Mouse (Mus musculus) liver, embryonic 13.5 days (tissue): ENCODE measurements around the gene Plac8. TPM values are rescaled to one million over a fixed set of nuclear protein-coding genes. Genes with fewer than 3 reads are reported as not detected.
A peak's percentile ranks its signal among the peaks of the same experiment; 100 is the strongest.

ENCODE experiments used
- ATAC-seq: fragments of 200-750 bp; cut with Nextera tagmentation; 2 replicates; pipeline ENCODE4 v1.8.0; 2017; ENCODE audit warnings: low read depth, mild to moderate bottlenecking, moderate number of reproducible peaks, moderate library complexity
- DNase-seq: peaks from one replicate; pipeline ENCODE4 v3.0.0; 2022
- H3K27ac ChIP-seq: fragments of 300-500 bp; sonication (generic); 2 replicates; pipeline ENCODE4 v1.5.1; 2015; ENCODE audit warnings: moderate library complexity, mild to moderate bottlenecking, inconsistent platforms
- H3K27me3 ChIP-seq: fragments of 300-500 bp; sonication (generic); 2 replicates; pipeline ENCODE4 v1.6.1; 2015; ENCODE audit warnings: mild to moderate bottlenecking, inconsistent platforms
- H3K36me3 ChIP-seq: fragments of 300-500 bp; sonication (generic); 2 replicates; pipeline ENCODE4 v1.6.1; 2015; ENCODE audit warnings: mild to moderate bottlenecking, inconsistent platforms
- H3K4me1 ChIP-seq: fragments of 300-500 bp; sonication (generic); replicated peaks from 2 replicates; pipeline ENCODE4 v1.6.1; 2015; ENCODE audit warnings: inconsistent platforms
- H3K4me2 ChIP-seq: fragments of 300-500 bp; sonication (generic); 2 replicates; pipeline ENCODE4 v1.6.1; 2015; ENCODE audit warnings: inconsistent platforms, mild to moderate bottlenecking, moderate library complexity
- H3K4me3 ChIP-seq: fragments of 300-500 bp; sonication (generic); replicated peaks from 2 replicates; pipeline ENCODE4 v1.5.1; 2015; ENCODE audit warnings: mild to moderate bottlenecking, inconsistent platforms
- H3K9ac ChIP-seq: fragments of 300-500 bp; sonication (generic); 2 replicates; pipeline ENCODE4 v1.6.1; 2015; ENCODE audit warnings: mild to moderate bottlenecking, inconsistent platforms
- H3K9me3 ChIP-seq: fragments of 300-500 bp; sonication (generic); replicated peaks from 2 replicates; pipeline ENCODE4 v1.6.1; 2016; ENCODE audit warnings: inconsistent platforms
- WGBS: fragments of 180-500 bp; shearing (Covaris S2); methylation state at CpG from one replicate; pipeline ENCODE4 v1.1.7; 2015; ENCODE audit not compliant: insufficient replicate concordance; 5-methylcytosine and 5-hydroxymethylcytosine counted together
- polyA plus RNA-seq: library from polyadenylated mRNA; unstranded; fragments of >200 nt; fragmentation: Nextera tagmentation; extraction: Ambion mirVana; gene quantifications from 2 replicates; pipeline ENCODE4 v1.2.1, GENCODE M21; 2015

Gene Plac8
- polyA plus RNA-seq, 1 experiment from 2014 or later, result 58.7 TPM

DNA sequence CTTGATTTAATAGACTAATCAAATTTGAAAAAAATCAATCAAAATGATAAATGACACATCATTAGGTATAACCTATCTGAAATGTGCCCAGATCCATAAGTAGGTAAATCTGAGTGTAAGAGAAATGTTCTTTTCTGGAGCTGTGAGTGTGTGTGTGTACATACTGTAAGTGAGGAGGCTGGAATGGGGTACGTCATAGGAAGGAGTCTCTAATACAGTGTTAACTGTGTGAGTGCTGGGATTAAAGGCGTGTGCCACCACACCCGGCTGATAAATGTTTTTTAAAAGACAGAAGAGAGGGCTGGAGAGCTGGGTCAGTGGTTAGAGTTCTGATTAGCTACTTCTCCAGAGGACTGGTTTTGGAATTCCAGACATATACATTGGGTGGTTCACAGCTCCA is 46.4 kb downstream of the Plac8 start:
- no peak for ATAC-seq
- DNase-seq, result no peak
- Histone ChIP-seq H3K27ac (no peak overlapping the region), H3K4me3 (no peak overlapping the region), H3K9me3 (no peaks in the 10 kb centered on the region), H3K9ac (no peak overlapping the region), H3K36me3 (peaks cover 41% of the 10 kb centered on the region), H3K4me1 (peaks cover 22% of the 10 kb centered on the region), H3K27me3 (no peaks in the 10 kb centered on the region), H3K4me2 (no peak overlapping the region)
- WGBS, result 29% methylated on average over 3 of the region's 3 CpGs

DNA sequence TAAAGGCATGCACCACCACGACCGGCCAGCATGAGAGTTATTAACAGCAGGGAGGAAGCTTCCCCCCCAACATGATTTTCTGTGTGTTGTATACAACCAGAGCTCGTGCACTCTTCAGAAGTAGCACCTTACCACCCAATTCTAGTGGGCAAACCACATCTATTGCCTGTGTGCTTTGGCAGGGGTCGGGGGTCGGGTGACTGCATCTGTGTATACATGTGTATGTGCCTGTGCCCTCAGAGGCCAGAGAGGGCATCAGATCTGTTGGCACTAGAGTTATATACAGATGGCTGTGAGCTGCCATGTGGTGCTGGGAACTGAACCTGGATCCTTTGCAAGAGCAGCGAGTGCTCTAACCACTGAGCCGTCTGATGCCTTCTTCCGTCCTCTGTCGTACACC is 47.1 kb downstream of the Plac8 start:
- DNase-seq (no peak), ATAC-seq (no peak)
- Histone ChIP-seq H3K4me2 (no peak overlapping the region), H3K9ac (no peak overlapping the region), H3K4me1 (peaks cover 29% of the 10 kb centered on the region), H3K4me3 (no peak overlapping the region), H3K27me3 (no peaks in the 10 kb centered on the region), H3K36me3 (peaks cover 36% of the 10 kb centered on the region), H3K27ac (no peak overlapping the region), H3K9me3 (no peaks in the 10 kb centered on the region)
- WGBS, result 85% methylated on average over 9 of the region's 9 CpGs

DNA sequence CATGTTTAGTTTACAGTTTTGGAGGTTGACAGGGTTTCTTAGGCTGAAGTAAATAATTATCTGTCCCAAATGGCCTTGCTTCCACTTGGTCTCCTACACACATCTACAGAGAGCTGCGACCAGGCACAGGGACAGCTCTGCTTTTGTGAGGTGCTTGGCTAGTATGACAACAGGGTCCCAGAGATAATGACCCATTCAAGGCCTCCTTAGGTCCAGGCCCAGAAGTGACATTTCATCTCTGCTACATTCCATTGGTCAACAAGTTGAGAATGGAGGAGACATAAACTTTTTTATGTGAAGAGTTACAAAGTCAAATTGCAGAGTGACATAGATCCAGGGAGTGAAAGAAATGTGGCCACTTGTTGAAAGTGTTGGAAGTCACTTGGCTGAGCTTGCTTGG is 48.7 kb downstream of the Plac8 start:
- no peaks in the 10 kb centered on the region for H3K27me3 ChIP-seq
- ATAC-seq (no peak), DNase-seq (no peak)
- WGBS, result 56% methylated on average over 1 of the region's 1 CpGs
- peaks cover 21% of the 10 kb centered on the region for H3K36me3 ChIP-seq
- no peak overlapping the region for H3K4me3 ChIP-seq
- H3K27ac ChIP-seq, result no peak overlapping the region
- H3K4me2 ChIP-seq, result no peak overlapping the region
- no peak overlapping the region for H3K9ac ChIP-seq
- no peaks in the 10 kb centered on the region for H3K9me3 ChIP-seq
- H3K4me1 ChIP-seq, result peaks cover 38% of the 10 kb centered on the region

DNA sequence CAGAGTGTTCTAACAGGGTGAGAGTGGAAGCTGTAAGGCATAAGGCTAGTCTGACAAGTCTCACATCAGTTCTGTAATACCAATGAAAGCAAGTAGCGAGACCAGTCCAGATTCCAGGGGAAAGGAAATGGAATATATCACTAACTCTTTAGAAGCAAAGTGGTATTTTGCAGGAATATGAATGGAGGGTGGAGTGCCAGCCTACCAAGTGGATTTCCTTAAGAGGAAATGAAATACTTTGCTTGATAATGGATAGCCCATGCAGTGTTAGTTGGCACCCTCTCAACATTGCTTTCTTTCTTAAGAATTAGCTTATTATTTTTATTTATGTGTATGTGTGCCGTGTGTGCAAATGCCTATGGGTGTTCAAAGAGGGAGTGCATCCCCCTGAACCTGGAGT is 51.8 kb downstream of the Plac8 start:
- no peak for ATAC-seq
- Histone ChIP-seq H3K4me3 (peak overlapping the region; percentile 10; the same call in 1 of the 2 replicates), H3K9ac (peak overlapping the region; percentile 42; the same call in 1 of the 2 replicates), H3K27ac (no peak overlapping the region), H3K4me1 (peaks cover 38% of the 10 kb centered on the region), H3K9me3 (no peaks in the 10 kb centered on the region), H3K27me3 (peaks cover 9% of the 10 kb centered on the region; the same call in 1 of the 2 replicates), H3K36me3 (peaks cover 15% of the 10 kb centered on the region), H3K4me2 (peak overlapping the region; percentile 47)
- no peak for DNase-seq
- whole genome bisulfite sequencing, result 86% methylated on average over 2 of the region's 2 CpGs

DNA sequence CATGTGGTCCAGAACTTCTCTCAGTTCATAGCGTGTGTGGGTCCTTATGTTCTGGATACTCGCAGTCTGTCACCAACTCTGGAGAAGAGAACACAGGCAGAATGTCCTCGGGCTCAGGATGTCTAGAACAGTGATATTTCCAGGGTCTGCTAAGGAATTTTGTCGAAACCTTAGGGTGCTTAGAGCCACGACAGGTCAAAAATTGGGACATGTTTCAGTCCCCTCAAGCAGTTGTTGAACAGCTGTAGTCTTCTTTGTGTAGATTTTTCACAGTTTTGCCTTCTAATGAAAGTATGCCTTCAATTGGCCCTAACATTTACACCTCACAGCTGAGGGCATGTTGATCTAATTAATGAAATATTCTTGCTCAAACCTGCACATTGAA is 53.0 kb downstream of the Plac8 start:
- Histone ChIP-seq H3K27ac (peak overlapping the region; percentile 69), H3K4me2 (peak overlapping the region; percentile 84), H3K4me1 (peaks cover 34% of the 10 kb centered on the region), H3K27me3 (peaks cover 18% of the 10 kb centered on the region), H3K9ac (peak overlapping the region; percentile 85), H3K36me3 (peaks cover 11% of the 10 kb centered on the region), H3K4me3 (peak overlapping the region; percentile 78), H3K9me3 (no peaks in the 10 kb centered on the region)
- WGBS, result 3% methylated on average over 5 of the region's 5 CpGs
- DNase-seq, result no peak
- ATAC-seq, result no peak

DNA sequence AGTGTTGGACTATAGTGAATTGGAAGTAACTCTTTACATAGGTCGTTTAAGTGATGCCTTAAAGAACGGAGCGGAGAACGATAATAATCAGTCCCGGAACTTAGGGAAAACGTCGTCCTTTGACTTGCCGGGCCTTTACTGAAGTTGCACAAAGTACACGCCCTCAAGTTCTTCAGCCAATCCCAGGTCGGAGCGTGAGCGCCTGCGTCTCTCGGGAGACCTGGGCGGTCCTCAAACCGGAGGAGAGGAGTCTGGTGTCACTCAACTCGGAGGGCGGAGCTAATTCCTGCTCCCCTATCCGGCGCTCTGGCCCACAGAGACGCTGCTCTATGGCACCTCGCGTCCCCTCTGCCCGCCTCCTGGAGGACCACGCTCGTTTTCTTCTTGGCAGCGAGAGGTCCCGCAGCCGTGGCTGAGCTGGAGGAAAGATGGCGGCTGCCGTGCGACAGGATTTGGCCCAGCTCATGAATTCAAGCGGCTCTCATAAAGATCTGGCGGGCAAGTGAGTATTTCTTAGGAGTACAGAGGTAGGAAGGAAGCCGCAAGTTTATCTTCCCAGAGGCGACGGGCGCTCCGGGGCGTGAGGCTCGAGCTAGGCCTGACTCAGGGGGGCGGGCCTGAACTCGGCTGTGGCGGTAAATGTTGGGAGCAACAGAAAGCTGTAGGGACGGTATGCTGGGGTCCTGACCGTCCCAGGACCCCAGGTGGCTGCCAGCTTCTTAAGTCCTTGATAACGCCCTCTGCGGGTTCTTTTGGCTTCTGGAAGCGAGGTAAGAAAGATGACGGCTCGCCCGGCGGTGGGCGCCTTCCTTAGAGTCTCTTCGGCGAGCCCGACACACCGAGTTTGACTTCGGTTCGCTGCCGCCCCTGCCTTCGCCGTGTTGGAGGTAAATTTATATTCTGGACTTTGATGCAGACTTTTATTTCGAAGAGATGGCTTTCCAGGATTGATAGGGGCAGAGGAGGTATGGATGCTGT is 53.7 kb downstream of the Plac8 start, which contains the start of gene Cops4:
Gene Cops4, plus strand, starts transcription at position 261 of the 978 bp plus-strand sequence.
- Histone ChIP-seq H3K4me2 (peak within 1 kb of the TSS; percentile 84), H3K9me3 (no peaks in the 10 kb centered on the region), H3K36me3 (peaks cover 11% of the 10 kb centered on the region), H3K27me3 (peaks cover 20% of the 10 kb centered on the region), H3K9ac (peak within 1 kb of the TSS; percentile 85), H3K27ac (peak within 1 kb of the TSS; percentile 69), H3K4me1 (peaks cover 33% of the 10 kb centered on the region), H3K4me3 (peak within 1 kb of the TSS; percentile 78)
- under 1% methylated on average over 64 of the region's 64 CpGs for WGBS
- ATAC-seq (peak; percentile 100), DNase-seq (peak; percentile 98)

DNA sequence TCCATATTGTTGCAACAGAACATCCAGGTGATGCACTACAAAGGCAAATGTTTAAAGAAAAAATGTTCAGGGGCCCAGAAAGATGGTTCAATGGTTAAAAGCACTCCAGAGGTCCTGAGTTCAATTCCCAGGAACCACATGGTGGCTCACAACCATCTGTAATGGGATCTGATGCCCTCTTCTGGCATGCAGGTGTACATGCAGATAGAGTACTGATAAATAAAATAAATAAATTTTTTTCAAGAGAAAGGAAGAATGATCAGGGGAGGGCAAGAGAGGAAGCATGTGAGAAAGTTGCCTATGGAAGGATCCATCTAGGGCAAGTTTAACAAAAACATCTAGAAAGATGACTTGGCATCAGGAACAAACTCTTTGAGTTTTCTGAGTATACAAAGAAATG is 59.5 kb downstream of the Plac8 start:
- Histone ChIP-seq H3K4me3 (no peak overlapping the region), H3K4me1 (peaks cover 10% of the 10 kb centered on the region; the same call in 1 of the 2 replicates), H3K27me3 (peaks cover 20% of the 10 kb centered on the region), H3K9me3 (no peaks in the 10 kb centered on the region), H3K27ac (no peak overlapping the region), H3K4me2 (no peak overlapping the region), H3K36me3 (no peaks in the 10 kb centered on the region), H3K9ac (no peak overlapping the region)
- ATAC-seq (no peak), DNase-seq (no peak)

DNA sequence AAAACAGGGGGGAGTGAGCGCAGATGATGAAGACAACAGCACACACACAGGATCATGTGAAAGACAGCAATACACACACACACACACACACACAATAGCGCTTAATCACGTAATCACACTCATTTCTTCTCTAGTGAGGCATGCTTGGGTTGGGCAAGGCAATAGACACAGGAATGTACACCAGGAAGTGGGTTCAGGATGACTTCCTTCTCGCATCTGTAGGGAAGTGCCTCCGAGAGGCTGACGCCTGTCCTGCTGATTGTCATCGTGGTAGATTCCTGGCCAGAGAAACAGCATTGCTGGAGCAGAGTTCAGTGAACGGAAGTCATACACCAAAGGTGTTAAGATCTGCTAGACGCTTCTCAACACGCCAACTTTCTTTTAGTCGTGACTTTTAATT is 62.8 kb downstream of the Plac8 start:
- DNase-seq (no peak), ATAC-seq (no peak)
- Histone ChIP-seq H3K27ac (no peak overlapping the region), H3K4me3 (no peak overlapping the region), H3K9ac (no peak overlapping the region), H3K4me2 (no peak overlapping the region), H3K36me3 (no peaks in the 10 kb centered on the region), H3K9me3 (no peaks in the 10 kb centered on the region), H3K4me1 (0 out of 2 replicates have a peak, but pooled peaks cover 8% of the 10 kb centered on the region), H3K27me3 (peaks cover 5% of the 10 kb centered on the region)
- 24% methylated on average over 11 of the region's 11 CpGs for WGBS

Other genes with a start within 250 kb of the Plac8 start
- 49.7 and 60.4 TPM in 2 replicates for gene Sec31a, start 156.0 kb downstream of the Plac8 start, polyA plus RNA-seq
- 9.3 and 12.1 TPM in 2 replicates for gene Lin54, start 71.6 kb downstream of the Plac8 start, polyA plus RNA-seq
- gene Cops4, start 53.9 kb downstream of the Plac8 start, polyA plus RNA-seq, result 96.0 and 110 TPM in 2 replicates
- 28.9 and 30.2 TPM in 2 replicates for gene Coq2, start 102.9 kb upstream of the Plac8 start, polyA plus RNA-seq
- 1.9 and 2.0 TPM in 2 replicates for gene Hpse, start 147.5 kb upstream of the Plac8 start, polyA plus RNA-seq
- 14.1 and 16.5 TPM in 2 replicates for gene Helq, start 226.4 kb upstream of the Plac8 start, polyA plus RNA-seq
- gene Mrps18c, start 226.4 kb upstream of the Plac8 start, polyA plus RNA-seq, result 172 and 176 TPM in 2 replicates
- 18.4 and 20.7 TPM in 2 replicates for gene Abraxas1, start 248.7 kb upstream of the Plac8 start, polyA plus RNA-seq